Mouse (Mus musculus): ENCODE results near the gene Cep135. TPM values are rescaled to one million over a fixed set of nuclear protein-coding genes. Genes with fewer than 3 reads are reported as not detected.

Cep135 gene
- 1 to 10 TPM; 5.2 to 6.7 TPM for total RNA-seq (2021)

DNA sequence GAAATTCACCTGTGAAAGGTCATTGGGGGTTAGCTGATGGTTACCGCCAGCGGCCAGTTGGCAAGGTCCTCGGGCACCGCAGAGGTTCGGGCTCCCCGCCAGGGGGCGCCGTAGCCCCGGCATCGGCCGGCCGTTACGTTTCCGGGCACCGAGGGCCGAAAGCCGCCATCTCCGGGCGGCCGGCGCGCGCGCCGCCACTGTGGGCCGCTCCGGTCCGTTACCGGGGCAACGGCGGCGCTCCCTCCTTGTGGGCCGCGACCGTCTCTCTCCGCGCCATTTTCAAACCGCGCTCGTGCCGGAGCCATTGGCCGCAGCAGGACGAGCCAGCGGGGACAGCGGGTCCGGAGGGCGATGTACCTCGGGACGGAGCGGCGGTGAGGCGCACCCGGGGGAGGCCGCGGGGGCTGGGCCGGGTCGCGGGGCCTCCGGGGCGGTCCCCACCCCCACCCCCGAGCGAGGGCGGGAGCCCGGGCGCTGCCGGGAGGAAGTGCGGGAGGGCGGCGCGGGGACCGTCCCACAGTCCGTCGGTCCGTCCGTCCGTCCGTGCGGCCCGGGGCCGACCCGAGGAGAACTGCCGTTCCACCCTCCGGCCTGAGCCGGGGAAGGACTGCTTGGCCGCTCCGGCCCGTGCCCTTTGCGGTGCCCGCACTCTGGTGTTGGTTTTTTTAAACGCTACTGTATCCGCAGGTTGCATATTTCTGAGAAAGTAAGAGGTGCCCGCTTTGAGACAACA lies at the start of gene Cep135:
TSS of gene Cep135 (plus strand) at position 148 of the 733 bp plus-strand sequence.
- DNase-seq (ENCODE audit: low spot score in 2 of 2) = peak; percentile 80 to 85
- intact Hi-C loops (cut with DNase I) = loop anchor here (5.0 kb wide), 1 partner anchor 69 kb away; the partner anchor contains the start of gene C530008M17Rik

DNA sequence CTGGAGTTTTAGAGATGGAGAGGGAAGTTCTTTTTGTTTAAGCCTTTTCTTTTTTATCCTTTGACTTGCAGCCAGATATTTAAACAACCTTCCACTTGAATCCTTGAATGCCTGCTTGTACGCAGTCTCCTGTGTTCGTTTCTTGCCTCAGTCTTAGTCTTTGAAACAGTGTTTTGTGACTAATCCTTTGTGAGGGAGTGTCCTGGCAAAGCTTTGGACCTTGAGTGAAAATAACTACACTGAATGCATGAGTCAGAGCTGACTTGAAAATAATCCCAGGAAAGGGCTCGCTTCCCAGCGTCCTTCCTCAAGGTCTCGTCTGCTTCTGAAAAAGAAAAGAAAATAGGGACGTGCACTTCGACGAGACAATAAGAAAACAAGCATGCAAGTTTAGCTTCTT lies 48.3 kb upstream of the Cep135 start:
- intact Hi-C loops (cut with DNase I) = no loop called here
- DNase-seq (ENCODE audit: low spot score in 2 of 2) = peak; percentile 39 to 47

DNA sequence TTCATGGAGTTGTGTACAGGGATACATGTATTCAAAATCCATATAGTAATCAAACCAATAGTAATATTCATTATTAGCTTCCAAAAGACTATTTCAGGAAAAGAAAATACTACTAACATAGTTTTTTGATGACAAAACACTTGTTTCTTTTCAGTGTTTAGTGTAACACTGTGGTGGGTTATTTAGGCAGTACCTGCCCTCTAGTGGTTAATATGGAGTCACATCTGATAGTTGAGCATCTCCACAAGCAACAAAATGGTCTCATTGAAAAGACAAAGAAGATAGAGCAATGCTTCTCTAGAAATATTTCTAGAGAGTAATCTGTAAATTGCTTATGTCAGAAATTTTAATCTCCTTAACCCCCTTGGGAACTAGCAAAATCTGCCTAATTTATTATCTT lies 47.7 kb upstream of the Cep135 start:
- intact Hi-C loops (cut with DNase I) = no loop called here
- no peak for DNase-seq (ENCODE audit: low spot score in 2 of 2)

DNA sequence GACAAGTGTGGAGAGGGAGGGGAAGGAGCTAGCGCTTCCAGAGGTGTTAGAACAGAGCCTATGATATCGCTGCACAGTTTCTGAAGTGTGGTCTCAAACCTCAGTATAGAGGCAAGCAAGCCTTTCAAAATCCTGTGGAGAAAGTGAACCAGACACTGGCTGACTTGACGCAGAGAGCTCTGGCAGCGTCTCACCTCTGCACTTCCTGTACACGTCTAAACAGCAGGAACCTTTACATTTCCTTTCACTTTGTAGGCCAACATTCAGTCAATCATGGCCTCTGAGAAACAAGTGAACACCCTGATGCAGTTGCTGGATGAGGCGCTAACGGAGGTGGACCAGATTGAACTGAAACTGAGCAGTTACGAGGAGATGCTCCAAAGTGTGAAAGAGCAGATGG lies 45.3 kb upstream of the Cep135 start:
- intact Hi-C loops (cut with DNase I) = no loop called here
- DNase-seq (ENCODE audit: low spot score in 2 of 2) = no peak

DNA sequence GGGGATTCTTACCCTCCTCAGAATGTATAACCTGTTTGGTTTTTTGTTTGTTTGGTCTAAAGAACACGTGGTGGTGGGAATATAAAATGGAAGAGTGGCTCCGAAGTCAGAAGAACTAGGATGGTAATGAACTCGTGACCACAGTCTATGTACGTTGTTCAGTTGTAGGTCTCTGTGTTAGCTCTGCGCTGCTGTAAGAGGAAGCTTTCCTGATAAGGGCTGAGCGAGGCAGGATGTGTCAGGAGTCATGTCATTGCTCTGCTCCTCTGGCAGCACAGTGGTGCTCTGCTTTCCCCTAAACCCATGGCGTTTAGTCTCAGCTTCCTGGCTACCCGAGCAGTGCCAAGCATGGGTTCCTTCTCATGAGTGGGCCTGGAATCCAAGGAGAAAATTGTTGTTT lies 38.1 kb upstream of the Cep135 start:
- intact Hi-C loops (cut with DNase I) = no loop called here
- no peak for DNase-seq (ENCODE audit: low spot score in 2 of 2)

DNA sequence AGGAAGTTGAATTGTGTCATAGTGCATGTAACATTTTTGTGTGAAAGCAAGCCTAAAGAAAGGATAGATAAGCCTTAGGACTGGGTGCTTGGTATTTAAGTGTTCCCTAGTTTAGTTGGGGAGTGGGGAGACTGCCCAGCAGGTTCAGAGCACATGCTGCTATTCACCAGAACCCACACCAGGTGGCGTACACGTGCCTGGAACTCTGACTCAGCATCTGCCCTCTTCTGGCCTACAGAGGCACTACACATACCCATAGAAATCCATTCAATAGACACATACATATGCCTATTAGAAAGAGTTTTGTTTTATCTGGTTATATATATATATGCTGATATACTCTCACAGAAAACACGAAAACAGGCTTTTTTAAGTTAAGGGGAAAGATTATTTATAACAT lies 23.2 kb upstream of the Cep135 start:
- intact Hi-C loops (cut with DNase I) = no loop called here
- DNase-seq (ENCODE audit: low spot score in 2 of 2) = peak; percentile 35 to 49

DNA sequence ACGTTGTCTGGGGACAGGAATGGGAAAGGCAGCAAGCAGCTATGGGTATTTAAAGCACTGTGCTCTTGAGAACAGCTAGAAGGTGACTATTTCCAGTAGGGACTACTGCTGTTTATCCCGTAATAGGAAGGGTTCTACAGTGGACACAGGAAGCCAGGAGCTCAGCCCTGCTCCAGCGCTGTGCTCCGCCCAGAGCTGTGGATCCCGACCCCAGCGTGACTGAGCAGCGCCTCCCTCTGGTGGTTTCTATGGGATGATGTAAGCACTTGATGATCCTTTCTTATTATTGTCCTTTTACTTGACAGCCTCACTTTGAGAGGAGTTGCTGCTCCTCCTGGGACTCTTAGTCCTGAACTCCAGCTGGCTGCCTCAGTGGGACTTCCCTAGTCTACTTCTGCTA lies 14.2 kb upstream of the Cep135 start:
- intact Hi-C loops (cut with DNase I) = no loop called here
- DNase-seq (ENCODE audit: low spot score in 2 of 2) = no peak

DNA sequence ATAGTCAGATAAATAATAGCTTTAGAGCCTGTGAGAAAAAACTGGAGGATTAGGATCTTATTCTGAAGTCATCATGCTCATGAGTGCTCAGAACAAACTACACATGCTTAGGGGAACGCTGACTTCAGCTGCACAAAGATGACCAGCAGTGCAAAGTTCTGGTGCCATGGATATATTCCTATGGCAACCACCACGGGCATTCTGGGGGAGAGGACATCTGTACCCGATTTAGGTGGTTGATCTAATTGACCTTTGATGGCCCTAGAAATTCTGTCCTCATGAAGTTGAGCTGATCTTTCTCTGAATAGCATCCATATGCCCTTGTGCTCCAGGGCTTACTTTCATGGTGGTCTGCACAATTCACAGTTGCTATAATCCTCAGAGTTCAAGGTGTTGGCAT lies 11.5 kb upstream of the Cep135 start:
- intact Hi-C loops (cut with DNase I) = no loop called here
- no peak for DNase-seq (ENCODE audit: low spot score in 2 of 2)

DNA sequence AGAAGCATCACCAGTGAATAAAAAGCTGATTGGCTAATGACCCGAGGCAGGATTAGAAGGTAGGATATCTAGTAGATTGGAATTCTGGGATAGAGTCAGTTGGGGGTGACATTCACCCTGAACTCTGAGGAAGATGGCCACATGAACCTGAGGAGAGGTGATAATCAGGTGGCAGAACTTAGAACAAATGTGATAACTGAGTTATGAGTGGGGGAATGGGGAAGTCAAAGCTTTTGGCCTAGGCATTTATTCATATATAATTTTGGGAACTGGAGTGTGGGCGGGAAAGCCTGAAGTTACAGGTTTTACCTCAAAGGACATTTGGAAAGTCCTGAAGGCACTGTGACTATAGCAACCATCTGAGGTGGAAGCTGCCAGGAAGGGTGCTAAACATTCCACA lies 3.1 kb upstream of the Cep135 start:
- intact Hi-C loops (cut with DNase I) = loop anchor here (5.0 kb wide), 1 partner anchor 72 kb away; the partner anchor contains the start of gene C530008M17Rik
- no peak for DNase-seq (ENCODE audit: low spot score in 2 of 2)

DNA sequence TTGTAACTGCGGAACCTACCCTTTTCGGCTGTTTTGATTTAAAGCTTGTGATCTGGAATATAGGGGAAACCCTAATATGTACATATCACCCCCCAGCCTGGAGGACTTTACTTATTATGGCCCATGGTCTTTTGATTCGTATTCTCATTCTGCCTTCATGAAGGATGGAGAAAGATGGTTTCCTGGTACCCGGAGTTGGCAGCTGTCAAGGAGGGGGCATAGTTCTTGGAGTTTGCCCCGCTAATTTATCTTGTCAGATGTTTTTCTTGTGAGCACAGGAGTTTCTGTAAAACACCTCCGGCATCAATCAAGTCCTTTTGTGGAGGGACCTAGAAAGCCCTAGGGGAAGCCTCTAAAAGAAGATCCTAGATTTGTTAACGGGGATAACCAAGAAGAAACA lies 813 bp downstream of the Cep135 start:
- intact Hi-C loops (cut with DNase I) = loop anchor here (5.0 kb wide), 1 partner anchor 68 kb away; the partner anchor contains the start of gene C530008M17Rik
- no peak for DNase-seq (ENCODE audit: low spot score in 2 of 2)

DNA sequence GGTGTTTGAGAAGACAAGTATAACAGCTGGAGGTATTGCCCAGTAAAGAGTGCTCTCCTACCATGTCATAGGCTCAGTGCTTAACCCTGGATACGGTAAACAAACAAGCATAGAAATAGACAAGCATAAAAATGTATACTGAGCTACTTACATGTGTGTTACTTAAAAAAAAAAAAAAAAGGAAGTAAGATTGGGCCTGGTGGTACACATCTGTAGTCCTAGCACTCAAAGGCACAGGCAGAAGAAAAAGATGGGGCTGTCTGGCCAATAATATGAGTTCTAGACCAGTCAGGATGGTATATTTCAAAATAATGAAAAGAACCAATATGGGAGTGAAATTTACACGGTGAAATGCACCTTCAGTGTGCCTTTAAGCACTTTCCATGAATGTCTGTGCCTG lies 1.5 kb downstream of the Cep135 start:
- no peak for DNase-seq (ENCODE audit: low spot score in 2 of 2)
- intact Hi-C loops (cut with DNase I) = no loop called here

DNA sequence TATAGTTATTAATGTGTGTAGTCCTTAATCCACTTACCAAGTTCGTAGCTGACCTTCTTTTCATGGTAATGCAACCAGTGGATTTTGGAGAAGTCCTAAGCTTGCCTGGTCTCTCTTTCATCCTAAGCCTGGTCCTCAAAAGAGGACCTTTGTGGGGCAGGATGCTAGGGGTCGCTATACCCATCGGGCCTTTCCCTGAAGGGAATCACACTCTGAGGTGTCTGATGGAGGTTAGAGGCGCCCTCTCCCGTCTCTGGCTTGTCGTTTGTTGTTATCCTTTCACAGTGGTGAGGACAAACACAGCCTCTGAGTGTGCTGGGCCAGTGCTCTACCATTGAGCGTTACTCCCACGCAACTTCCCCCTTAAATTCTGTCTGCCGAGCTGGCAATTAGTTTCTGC lies 3.4 kb downstream of the Cep135 start:
- DNase-seq (ENCODE audit: low spot score in 2 of 2) = no peak
- intact Hi-C loops (cut with DNase I) = loop anchor here (2.0 kb wide), 1 partner anchor 261 kb away; no protein-coding TSS in a partner anchor

DNA sequence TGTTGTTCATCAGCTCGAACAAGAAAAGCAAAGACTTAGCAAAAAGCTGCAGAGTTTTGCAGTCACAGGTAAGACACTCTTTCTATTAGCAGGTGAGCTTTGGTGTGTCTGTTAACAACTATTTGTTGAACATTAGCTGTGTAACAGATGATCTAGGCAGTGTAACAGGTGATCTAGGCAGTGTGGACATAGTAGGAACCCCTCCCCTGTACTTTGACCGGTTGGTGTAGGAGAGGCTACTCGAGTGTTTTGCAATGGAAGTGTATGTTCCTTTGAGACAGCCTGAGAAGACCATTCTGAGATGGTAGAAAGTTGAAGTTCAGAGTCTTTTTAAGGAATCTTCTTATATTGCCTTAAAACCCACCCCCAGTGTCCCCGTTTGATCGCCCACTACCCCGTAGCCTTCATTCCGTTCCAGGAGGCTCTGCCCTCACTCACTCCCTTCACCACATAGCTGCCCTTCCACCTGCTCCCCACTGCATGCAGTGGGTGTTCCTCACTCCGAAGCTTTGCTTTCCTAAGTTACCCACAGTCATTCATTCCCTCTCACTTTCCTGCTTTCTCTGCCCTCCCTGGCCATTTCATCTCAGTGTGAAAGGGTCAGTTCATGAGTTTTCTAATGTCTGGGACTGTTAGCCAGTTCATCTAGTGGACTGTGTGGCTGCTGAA lies 21.3 kb downstream of the Cep135 start:
- intact Hi-C loops (cut with DNase I) = no loop called here
- no peak for DNase-seq (ENCODE audit: low spot score in 2 of 2)

DNA sequence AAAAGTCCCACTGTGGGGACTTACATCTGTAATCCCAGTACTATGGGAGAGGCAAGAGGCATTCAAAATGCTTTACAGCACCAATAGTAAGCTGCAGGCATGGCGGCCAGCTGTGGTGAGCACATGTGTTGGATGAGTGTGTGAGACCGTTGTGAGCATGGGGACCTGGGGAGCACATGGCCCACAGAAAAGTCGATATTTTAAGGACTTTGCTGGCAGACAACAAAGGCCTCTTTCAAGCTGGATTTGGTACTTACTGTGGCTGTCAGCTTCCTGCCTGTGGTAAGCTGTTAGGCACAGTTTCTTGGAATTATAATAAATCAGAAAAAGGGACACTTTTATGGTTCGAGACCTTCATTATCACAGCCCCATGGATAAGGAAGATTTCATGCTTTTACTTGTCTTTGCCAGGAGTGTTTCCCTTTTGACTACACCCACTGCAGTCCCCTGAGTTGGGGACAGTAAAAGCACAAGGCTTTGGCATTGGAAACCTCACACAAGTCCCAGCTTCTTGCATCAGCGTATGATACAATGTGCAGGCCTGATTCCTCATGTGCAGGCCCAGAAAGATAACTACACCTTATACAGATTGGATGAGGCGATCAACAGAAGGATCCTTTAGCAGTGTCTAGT lies 24.5 kb downstream of the Cep135 start:
- intact Hi-C loops (cut with DNase I) = no loop called here
- no peak for DNase-seq (ENCODE audit: low spot score in 2 of 2)

DNA sequence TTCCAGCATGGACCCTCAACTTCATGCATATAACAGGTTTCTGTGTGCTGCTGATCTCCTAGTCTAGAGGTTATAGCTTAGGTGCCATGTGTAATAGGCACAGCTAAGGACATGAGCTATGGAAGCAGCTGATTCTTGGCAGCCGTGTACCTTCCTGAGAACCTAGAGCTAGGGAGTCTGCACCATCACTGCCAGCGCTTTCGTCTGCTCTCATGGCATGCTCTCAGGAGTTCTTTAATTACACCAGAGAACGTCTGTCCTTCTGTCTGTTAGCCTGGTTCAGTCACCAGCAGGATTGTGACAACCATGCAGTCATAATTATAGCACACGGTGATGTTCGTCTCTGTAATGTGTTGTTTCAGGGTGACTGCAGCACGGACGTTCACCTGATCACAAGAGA lies 26.8 kb downstream of the Cep135 start:
- DNase-seq (ENCODE audit: low spot score in 2 of 2) = peak in 1 of 2 experiments; percentile 15
- intact Hi-C loops (cut with DNase I) = no loop called here

DNA sequence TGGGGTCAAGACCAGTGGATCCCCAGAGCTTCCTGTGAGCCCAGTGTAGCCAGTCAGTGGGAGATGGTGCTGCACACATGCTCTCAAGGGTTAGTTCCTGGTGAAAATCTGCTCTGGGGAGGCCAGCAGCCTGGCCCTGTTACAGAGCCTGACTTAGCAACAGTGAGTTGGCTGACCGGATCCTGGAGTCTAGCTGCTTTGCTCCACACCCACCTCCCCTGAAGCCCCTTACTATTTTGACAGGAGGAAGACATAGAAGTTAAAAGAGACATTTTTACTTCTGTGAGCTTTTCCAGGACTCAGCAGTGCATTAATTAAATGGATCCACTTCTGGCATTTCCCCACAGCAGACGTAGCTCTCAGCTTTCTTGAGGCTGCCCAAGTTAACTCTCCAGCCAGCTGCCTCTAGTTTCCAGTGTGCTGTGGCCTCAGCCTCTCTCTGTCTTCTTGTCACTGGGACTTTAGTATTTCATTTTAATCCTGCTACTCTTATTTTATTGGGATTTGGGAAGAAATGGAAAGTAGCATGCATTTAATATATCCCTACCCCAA lies 27.8 kb downstream of the Cep135 start:
- no peak for DNase-seq (ENCODE audit: low spot score in 2 of 2)
- intact Hi-C loops (cut with DNase I) = no loop called here

DNA sequence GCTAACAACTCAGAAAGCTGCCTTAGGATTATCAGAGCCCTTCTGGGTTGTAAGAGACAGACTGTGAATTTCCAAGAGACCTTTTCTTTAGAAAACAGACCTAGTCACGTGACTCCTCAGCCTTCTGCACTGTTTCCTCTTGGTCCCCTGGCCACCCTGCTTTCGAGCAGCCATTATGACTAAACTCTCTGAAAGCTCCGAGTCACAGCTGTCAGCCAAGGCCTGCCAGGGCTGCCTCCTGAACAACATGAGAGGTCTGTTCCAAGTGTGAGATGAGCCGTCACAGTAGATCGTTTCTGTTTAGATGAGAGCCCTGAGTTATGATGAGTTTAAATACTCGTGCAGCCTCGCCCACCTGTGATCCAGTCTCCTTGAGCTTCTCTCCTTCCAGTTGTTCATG lies 30.3 kb downstream of the Cep135 start:
- no peak for DNase-seq (ENCODE audit: low spot score in 2 of 2)
- intact Hi-C loops (cut with DNase I) = no loop called here

DNA sequence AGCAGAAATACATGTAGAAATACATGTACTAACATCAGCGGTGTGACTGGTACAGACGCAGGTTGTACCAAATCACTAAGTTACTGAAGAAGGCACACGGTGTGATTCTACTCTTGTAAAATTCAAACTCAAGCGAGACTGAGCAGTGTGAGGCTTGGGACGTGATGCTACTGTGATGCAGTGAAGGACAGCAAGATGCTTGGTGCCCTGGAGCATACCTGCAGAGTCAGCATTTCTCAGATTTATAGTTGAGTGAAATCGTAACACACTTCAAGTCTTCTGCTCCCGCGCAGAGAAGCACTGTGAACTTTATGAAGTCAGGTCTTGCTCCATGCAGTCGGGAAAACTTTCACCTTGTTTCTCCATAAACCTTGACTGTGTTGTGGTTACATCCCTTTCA lies 35.3 kb downstream of the Cep135 start:
- DNase-seq (ENCODE audit: low spot score in 2 of 2) = no peak
- intact Hi-C loops (cut with DNase I) = no loop called here

DNA sequence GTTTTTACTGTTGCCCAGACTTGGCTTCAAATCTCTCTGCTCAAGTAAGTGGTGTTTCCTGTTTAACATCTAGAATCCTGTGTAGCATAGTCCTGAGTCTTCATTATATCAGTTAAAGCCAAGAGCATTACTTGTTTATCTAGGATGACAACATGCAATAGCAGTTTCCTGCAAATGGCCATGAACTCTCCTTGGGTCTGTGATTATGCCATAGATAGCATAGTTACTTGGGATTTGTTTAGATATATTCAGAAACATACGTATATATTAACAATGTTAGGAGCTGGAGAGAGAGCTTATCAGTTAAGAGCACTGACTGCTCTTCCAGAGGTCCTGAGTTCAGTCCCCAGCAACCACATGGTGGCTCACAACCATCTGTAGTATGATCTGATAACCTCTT lies 39.3 kb downstream of the Cep135 start:
- no peak for DNase-seq (ENCODE audit: low spot score in 2 of 2)
- intact Hi-C loops (cut with DNase I) = no loop called here

DNA sequence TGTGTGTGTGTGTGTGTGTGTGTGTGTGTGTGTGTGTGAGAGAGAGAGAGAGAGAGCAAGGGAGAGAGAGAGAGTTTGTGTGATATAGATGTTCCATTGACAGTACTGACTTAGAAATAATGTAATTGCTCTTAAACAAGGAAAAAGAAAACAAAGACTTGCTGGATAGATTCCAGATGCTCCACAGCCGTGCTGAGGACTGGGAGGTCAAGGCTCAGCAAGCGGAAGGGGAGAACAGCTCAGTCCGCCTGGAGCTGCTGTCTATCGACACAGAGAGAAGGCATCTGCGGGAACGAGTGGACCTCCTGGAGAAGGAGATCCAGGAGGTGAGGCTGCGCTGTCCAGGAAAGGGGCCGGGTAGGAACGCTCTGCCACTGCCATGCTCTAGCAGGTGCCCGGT lies 45.5 kb downstream of the Cep135 start:
- intact Hi-C loops (cut with DNase I) = no loop called here
- DNase-seq (ENCODE audit: low spot score in 2 of 2) = no peak

Measured in left cerebral cortex, postnatal 36 days (tissue).